Mouse (Mus musculus) T-cell, adult 66 days (primary cell): ENCODE results near the gene Necap1. TPM values are rescaled to one million over a fixed set of nuclear protein-coding genes. Genes with fewer than 3 reads are reported as not detected.

ENCODE experiments used
- total RNA-seq, 2 experiments: library from RNA; stranded (reverse); gene quantifications; 3 replicates in 1 of 2; 4 replicates in 1 of 2; pipeline ENCODE4 v1.2.4; 2023

Necap1 gene
- total RNA-seq = 10 to 100 TPM; 48.2 to 59.3 TPM

DNA sequence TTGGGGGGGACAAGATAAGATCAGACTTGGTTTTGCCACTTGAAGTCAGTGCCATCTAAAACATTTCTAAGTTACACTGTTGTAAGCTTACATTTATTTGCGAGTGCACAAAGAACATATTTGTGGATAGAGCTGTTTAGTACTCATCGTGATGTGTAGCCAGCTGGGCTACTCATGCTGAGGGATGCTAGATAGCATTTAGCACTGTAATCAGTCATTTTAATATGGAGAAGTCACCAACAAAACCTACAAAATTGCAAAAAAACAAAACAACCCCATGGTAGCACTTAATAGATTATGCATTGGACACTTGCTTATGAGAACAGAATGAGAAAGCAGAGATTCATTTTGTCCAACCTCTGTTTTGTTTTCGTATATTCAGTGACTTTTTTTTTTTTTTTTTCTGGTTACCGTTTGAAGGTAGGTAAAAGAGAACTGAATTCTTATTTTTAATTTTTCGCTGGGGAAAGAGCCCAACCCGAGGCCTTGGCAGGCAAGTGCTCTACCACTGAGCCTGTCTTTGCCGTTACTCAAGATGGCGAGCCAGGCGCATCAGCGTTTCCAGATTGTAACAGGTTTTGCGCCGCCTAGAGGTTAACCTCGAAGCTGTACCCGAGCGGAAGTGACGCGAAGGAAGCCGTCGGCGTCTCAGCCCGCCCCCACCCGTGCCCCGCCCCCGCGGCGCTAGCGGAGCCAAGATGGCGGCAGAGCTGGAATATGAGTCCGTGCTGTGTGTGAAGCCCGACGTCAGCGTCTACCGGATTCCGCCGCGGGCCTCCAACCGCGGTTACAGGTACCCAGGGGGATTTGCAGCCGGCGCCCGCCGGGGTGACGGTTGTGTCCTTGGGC lies at the start of gene Necap1:
TSS of gene Necap1 (plus strand) at position 604 of the 849 bp plus-strand sequence.

DNA sequence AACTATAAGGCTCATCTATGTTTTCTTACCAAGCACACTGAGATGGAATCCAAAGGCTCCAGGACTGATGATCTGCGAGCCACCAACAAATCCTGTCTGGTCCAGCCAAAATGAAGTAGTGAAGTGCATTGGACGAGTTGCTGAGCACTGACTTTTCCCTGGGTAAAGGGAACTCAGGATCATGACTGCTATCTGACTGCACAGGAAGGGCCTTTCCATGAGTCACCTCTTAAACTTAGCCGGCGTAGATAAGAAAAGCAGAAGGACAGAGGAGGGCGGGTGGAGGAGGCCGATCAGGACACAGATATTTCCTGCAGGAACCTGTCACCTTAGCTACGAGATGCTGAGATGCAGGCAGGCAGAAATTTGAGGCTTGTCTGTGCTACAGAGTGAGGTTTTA lies 18.3 kb upstream of the Necap1 start, which contains the start of gene C3ar1:
TSS of gene C3ar1 (minus strand) at position 207 of the 400 bp plus-strand sequence.

DNA sequence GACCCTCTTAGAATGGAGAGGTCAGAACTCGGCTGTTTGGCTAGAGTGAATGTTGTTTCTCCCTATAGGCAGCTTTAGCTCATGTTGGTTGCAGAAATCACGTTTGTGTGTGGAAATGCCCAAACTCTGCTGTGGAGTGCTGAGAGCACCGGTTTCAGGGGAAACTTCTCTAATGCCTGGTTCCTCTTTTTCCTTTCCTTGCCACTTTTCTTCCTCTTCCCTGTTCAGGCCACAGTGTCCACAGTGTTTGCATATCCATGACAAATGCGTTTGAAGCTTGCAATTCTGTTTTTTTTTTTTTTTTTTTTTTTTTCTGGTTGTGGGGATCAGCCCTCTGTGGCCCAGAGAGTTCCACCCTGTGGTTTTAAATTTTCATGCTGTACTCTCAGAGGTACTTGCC lies 47.2 kb downstream of the Necap1 start, which contains the start of gene Clec4a1:
TSS of gene Clec4a1 (plus strand) at position 398 of the 400 bp plus-strand sequence.

Other genes starting within 250 kb of the Necap1 start
- under 1 TPM in 1 of 2 experiments, not detected in 1; 0.87 TPM for gene Dppa3, start 248.1 kb upstream of the Necap1 start, total RNA-seq
- gene Nanog, start 167.0 kb upstream of the Necap1 start, total RNA-seq = not detected
- 10 to 100 TPM; 36.1 to 41.3 TPM for gene Slc2a3, start 72.8 kb upstream of the Necap1 start, total RNA-seq
- gene Foxj2, start 54.6 kb upstream of the Necap1 start, total RNA-seq = 10 to 100 TPM; 35.5 to 38.6 TPM
- not detected for gene C3ar1, start 18.3 kb upstream of the Necap1 start, total RNA-seq
- under 1 TPM; 0.47 to 0.58 TPM for gene Clec4a1, start 47.4 kb downstream of the Necap1 start, total RNA-seq
- 1 to 10 TPM in 1 of 2 experiments, under 1 TPM in 1; 0.83 to 1.7 TPM for gene Clec4a3, start 78.0 kb downstream of the Necap1 start, total RNA-seq
- not detected for gene Clec4a4, start 115.9 kb downstream of the Necap1 start, total RNA-seq
- not detected for gene Clec4b1, start 175.5 kb downstream of the Necap1 start, total RNA-seq
- under 1 TPM; 0.44 to 0.62 TPM for gene Clec4a2, start 232.0 kb downstream of the Necap1 start, total RNA-seq